Mouse (Mus musculus): ENCODE measurements around the gene Maneal.

The Maneal gene

DNA sequence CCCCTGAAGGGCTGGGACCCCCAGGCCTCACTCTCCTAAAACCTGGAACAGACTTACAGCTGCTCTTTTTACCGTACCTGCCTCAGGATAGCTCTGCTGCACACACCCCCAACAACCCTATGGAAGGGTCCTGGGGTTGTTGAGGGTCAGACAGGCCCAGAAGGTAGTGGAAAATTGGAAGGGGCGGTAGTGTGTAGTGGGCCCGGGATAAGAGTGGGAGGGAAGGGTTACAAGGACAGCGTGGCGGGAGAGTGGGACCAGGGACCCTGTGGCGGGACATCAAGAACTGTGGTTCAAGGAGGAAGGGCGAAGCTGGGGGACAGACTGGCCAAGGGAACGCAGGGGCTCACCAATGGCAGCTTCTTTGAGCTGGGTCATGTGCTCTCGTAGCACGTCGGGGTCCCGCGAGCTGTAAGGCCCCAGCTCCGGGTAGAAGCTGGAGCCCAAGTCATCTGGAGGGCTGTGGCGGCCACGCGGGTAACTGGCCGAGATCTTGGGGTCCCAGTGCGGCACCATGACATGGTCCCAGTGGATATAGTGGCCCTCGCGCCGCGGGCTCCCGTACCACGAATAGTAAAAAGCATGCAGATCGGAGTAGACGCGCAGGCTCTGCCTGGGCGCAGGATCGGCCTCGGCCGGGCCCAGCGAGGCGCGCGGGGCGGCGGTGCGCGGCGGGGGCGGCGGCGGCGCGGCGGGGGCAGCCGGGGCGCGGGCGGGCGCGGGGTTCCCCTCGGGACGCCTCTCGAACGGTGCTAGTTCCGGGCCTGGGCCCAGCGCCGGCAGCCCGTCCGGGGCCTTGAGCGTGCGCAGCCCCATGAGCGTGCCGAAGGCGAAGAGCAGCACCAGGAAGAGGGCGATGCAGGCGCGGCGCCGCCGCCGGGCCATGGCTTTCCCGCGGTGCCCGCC lies at the start of gene Maneal:
Gene Maneal (minus strand): TSS at position 889 of the 906 bp plus-strand sequence.
- DNase-seq (ENCODE audit: low read depth, low spot score) = no peak

DNA sequence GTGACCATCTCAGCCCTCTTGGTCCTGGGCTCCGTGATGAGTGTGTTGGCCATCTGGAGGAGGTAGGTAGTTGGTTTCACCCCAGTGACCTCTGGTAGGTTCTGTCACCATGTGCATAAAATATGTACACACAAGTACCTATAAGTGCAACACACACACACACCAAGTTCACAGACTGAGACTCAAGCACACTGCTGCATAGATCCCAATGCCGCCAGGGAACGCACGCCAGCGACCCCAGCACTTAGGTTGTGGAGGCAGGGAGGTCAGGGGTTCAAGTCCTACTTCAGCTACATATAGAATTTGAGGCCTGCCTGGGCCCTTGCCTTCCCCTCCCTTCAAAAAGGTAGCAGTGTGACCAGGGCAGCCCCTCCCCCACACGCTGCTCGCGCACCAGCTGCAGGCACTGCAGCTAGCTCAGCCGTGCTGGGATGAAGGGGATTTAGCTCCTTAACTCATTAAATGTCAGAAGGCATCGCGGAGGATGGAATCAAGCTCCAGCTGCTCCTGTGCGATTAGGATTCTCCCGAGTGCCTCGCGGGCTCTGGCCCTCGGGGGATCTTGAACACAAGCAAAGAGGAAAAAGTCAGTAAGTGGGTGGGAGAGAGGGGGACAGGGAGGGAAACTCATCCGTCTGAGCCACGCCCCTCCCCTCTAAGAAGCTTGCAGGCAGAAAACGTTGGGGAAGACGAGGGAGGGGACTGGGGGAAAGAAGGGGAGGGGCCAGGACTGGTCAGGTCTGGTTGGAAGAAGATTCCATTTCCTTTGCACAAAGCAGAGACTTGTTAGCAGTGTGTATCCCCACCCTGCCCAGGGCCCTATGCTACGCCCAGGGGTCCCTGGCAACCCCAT lies 44.2 kb upstream of the Maneal start:
- peak; percentile 72 for DNase-seq (ENCODE audit: low read depth, low spot score)

DNA sequence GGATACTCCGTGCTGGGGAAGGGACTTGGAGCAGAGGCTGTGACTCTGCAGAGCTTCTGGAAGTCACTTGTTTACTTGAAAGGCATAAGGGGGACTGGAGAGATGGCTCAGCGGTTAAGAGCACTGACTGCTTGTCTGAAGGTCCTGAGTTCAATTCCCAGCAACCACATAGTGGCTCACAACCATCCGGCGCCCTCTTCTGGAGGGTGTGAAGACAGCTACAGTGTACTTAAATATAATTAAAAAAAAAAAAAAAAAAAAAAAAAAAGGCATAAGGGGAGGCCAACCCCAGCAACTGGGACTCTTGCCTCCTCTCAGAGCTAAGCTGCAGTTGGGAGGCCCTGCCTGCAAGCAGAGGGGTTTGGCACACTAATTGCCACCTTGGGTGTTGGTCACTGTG lies 43.4 kb upstream of the Maneal start:
- no peak for DNase-seq (ENCODE audit: low read depth, low spot score)

DNA sequence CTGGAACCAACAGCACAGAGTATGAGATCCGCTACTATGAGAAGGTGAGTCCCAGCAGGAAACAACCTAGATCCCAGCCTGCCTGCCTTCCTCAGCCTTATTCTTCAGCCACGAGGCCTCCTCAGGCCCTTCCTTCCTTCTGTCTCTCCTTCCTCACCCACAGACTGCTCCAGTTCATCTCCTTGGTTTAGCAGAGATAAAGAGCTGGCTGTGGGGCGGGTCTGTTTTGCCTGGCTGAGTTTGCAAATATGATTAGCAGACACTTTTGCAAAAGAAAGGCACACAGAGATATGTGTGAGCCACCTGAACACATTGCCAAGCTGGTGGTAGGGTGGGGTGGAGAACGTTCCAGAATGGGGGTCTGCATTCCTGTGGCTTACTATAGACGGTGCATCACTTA lies 37.9 kb upstream of the Maneal start:
- DNase-seq (ENCODE audit: low read depth, low spot score) = no peak

DNA sequence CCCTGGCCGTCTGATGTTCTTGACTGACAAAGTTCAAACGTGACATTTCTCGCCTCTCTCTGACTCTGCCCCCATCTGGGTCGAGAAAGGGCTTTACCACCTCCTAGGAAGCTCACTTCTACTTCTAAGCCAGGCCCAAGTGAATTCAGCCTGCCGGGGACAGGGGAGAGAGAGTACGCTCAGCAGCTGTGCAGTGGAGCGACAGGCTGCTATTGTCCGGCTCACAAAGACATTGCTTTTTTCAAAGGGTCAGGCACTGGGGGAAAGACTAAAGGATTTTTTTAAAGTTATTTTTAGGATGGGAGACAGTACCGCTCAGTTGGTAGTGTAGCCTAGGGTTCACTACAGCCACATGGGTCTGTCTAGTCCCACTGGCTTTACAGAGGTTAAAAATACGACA lies 36.5 kb upstream of the Maneal start:
- DNase-seq (ENCODE audit: low read depth, low spot score) = no peak

DNA sequence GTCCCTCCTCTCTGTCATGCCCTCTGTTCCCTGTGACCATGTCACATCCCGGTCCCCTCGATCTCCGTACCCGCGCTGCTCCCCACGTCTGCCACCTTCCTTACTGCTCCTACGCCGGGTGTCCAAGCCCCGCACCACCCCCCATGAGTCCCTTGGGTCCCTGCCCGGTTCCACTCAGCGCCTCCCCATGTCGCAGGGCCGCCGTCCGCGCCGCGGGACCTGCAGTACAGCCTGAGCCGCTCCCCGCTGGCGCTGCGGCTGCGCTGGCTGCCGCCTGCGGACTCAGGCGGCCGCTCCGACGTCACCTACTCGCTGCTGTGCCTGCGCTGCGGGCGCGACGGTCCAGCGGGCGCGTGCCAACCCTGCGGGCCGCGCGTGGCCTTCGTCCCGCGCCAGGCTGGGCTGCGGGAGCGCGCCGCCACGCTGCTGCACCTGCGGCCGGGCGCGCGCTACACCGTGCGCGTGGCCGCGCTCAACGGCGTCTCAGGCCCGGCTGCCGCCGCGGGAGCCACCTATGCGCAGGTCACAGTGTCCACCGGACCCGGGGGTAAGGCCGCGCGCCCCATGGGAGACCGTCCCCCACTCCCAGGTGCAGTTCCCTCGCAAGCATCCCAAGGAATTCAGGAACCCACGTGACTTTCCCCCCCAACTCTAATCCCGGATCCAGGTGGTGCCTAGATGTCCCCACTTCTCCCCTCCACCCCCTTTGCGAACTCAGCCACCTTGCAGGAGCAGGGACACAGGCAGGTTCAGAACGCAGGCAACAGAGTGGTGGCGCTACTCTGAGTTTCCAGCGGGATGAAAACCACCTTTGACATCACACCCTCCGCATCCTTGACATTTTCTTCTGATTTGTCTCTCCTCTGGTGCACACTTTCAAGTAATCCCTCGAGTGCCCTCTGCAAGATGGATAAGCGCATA lies 32.8 kb upstream of the Maneal start:
- no peak for DNase-seq (ENCODE audit: low read depth, low spot score)

DNA sequence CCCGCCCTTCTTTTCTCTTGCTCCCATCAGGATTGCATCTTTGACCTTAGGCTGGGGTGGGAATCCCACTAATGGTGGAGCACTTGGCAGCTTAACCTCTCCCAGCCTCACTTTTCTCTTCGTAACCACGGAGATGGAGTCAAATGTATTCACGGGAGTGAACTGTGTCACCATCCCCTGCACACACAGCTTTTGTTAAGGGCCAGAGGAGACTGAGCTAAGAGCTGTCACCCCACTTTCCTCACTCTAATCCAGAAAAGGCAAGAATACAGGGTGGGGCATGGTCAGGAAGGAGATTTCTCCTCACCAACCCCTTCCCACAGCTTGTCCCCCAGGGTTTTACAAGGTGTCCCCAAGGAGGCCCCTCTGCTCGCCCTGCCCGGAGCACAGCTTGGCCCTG lies 31.8 kb upstream of the Maneal start:
- no peak for DNase-seq (ENCODE audit: low read depth, low spot score)

DNA sequence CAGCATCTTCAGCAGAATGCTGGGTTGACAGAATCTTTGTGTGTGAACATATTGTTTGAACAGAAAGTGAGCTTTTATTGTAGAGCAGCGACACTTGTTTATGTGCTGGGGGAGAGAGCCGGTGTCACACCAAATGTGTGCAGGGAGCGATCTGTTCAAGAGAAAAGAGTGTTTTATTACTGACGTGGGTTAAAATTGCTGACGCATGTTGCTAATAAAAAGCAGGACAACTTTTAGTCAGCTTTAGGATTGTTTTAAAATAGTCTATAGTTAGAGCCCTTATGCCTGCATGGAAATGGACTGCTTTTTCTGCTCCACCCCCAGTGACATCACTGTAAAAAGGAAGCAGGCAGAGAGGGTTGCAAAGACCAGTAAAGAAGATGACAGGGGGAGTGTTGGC lies 28.9 kb upstream of the Maneal start:
- no peak for DNase-seq (ENCODE audit: low read depth, low spot score)

DNA sequence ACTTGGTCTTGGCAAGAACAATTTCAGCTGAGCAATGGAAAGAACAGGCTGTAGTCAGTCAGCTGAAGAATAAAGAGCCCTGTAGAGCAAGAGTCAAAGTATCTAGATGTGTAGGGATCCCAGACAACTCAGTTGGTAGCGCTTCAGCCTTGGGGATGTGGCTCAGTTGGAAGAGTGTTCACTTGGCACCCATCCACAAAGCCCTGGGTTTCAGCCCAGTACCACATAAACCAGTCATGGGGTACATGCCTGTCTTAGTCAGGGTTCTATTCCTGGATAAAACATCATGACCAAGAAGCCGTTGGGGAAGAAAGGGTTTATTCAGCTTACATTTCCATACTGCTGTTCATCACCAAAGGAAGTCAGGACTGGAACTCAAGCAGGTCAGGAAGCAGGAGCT lies 28.0 kb upstream of the Maneal start:
- no peak for DNase-seq (ENCODE audit: low read depth, low spot score)

DNA sequence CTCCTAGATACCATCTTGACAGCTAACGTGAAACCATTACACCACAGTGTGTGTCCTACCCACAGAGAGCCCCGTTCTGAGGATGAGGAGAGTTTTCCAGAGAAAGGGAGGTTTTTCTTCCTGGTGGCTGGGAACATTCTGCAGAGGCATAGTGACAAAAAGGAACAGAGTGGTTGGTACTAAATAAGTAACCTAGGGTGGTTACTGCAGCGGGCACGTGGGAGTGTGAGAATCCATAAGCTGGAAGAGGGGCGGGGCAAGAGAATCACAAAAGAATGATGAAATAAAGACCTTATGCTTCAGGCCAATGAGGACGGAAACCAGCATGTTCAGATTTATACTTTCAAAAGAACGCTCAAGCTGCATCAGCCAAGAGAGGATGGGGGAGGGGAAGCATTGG lies 26.7 kb upstream of the Maneal start:
- no peak for DNase-seq (ENCODE audit: low read depth, low spot score)

DNA sequence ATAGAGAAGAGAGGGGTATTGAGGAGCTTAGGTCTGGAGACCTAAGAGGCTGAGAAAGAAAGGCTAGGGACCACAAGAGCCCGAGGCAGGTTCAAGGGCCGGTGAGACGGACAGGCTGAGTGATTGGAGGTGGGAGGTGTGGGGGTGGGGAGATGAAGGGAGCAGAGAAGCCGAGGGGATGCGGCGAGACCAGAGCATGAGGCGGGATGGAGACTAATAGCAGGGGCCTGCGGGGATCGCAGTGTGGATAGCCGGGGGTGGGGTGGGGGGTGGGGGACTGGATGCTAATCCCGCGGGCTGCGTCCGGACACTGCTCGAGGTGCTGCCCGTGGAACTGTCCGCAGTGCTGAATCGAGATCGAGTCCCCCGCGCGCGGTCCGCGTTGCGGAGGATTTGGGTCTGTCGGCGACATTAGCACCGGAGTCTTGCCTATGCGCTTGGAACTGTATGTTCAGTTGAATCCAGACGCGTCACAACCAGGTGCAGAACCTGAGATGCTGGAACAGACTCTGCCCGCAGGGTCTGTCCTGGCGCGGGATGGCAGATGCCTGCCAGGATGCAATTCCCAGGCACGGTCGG lies 20.3 kb upstream of the Maneal start:
- peak; percentile 54 for DNase-seq (ENCODE audit: low read depth, low spot score)

DNA sequence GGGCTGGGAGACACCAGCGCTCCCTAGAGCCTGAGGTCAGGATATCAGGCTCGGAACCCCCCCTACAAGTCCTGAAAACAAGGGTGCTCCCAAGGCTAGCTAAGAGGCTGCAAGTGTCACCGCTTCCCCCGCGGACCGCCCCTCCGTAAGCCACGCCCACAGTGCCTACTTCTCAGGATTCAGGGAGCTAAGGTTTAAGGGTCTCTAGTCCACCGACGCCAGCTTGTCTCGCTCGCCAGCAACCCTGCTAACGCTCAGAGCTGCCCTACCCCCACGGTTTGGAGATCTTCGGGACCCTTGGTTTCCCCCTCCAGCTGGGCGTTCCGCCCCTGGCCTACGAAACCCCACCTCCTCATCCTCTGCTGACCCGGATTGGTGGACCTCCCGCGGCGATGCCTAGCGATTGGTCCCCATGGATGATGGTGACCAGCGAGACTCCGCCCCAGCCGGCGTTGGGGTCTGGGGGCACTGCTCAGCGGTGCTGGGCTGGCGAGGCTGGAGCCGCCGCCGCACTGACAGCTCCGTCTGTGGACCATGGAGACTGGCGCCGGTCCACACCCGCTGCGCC lies 19.5 kb upstream of the Maneal start:
- DNase-seq (ENCODE audit: low read depth, low spot score) = peak; percentile 67

DNA sequence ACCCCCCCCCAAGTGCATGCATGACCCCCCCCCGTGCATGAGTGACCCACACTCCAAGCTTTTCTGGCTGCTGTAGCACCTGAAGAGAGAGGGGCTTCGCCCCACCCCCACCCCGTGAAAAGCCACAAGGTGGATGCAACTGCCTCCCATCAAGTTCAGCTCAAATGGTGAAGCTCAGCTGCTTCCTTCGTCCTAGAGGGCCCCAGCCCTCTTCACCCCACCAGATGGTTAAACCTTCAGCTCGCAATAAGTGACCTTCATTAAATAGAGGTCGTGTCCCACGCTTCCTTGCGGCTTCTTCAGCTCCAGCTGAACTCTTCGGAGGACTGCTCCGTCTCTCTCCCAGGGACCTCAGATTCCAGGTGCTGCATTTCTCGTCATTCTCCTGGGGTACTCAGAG lies 18.6 kb upstream of the Maneal start, which contains the start of gene Epha10:
Gene Epha10 (plus strand): TSS at position 301 of the 400 bp plus-strand sequence.
- no peak for DNase-seq (ENCODE audit: low read depth, low spot score)

DNA sequence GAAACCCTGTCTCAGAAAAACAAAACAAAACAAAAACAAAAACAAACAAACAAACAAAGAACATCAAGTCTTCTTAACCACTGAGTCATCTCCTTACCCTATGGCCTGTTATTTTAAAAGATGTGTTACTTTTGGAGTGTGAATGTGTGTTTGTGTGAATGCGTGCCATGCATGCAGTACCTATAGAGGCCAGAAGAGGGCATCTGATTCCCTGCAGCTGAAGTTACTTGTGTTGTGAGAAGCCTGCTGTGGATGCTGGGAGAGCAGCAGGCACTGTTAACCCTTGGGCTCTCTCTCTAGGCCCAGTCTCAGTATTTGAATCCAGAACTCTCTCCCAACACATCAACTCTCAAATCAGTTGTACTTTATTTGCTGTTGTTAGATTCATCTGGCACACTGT lies 10.7 kb upstream of the Maneal start:
- DNase-seq (ENCODE audit: low read depth, low spot score) = no peak

DNA sequence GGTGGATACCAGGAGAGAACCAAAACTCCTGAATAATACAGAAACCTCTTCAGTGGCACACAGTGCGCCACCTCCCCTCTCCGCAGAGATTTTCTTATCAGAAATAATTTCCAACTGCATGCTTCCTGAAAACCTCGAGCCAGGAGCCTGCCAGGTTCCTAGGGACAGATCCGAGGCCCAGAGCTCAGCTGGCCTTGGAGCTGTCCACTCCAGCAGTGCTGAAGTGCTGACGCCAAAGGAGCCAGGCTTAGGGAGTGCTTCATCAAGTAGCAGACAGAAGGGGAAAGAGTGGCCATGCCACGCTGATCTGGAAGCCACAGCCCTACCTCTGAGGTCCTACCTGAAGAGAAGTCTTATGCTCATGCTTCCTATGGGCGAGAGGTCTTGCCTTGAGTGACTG lies 1.5 kb downstream of the Maneal start:
- peak; percentile 89 for DNase-seq (ENCODE audit: low read depth, low spot score)

DNA sequence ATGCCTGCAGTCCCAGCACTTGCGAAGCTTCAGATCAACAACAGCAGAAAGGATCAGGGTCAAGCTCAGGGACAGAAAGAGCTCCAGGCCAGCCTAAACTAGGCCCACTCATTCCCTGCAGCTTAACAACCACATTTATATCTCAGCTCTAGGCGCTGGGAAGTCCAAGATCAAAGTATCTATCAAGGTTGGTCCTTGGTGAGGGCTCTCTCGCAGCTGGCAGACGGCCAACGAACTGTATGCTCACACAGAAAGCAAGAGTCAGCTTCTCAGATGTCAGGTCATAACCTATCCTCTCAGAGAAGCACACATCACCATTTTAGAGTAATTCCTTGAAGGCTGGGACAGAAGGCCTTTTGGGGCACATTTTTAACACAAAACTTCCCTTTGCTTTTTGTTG lies 3.6 kb downstream of the Maneal start:
- DNase-seq (ENCODE audit: low read depth, low spot score) = no peak

DNA sequence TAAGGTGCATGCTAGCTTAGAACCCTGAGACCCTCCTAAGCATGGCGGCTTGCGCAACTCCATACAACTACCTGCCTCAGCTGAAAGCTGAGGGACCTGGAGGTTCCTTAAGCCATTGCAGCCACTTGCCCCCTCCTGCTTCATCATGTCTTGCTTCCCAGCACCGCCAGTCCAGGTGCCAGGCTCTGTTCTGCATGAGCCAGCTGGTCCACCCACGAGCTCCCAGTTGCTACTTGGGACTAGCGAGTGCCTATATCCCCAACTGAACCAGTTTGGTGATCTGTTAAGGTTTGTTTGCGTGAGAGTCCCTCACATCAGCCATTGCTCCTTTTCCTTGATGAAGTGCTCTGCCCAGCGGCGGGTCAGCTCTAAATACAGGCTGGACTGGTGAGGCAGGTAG lies 5.7 kb downstream of the Maneal start:
- DNase-seq (ENCODE audit: low read depth, low spot score) = no peak

DNA sequence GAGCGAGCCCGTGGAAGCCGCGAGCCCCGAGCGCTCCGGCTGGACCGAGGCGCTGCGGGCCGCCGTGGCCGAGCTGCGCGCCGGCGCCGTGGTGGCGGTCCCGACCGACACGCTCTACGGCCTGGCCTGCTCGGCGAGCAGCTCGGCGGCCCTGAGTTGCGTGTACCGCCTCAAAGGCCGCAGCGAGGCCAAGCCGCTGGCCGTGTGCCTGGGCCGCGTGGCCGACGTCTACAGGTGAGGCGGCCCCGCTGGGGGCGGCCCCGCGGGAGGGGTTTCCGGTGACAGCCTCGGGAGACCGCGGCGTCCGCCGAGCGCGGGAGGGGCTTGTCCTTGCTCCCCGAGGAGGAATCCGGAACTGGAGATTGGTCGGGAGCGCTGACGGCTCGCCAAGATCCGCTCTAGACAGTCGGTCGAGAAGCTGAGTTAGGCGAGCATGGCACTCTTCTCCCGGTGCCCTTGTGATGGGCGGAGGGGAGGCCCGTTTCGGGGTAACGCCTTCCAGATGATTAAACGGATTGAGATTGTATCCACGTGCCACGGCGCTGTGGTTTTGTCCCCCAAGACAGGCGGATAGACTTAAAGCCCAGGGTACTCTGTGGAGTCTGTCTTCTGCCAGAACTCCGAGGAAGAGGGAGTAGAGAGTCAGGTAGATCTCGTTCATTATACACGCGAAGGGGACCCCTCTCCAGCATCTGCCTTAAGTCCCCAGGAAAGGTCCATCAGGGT lies 10.9 kb downstream of the Maneal start, which contains the start of gene 1110065P20Rik:
Gene 1110065P20Rik (minus strand): TSS at position 264 of the 726 bp plus-strand sequence.
- no peak for DNase-seq (ENCODE audit: low read depth, low spot score)

DNA sequence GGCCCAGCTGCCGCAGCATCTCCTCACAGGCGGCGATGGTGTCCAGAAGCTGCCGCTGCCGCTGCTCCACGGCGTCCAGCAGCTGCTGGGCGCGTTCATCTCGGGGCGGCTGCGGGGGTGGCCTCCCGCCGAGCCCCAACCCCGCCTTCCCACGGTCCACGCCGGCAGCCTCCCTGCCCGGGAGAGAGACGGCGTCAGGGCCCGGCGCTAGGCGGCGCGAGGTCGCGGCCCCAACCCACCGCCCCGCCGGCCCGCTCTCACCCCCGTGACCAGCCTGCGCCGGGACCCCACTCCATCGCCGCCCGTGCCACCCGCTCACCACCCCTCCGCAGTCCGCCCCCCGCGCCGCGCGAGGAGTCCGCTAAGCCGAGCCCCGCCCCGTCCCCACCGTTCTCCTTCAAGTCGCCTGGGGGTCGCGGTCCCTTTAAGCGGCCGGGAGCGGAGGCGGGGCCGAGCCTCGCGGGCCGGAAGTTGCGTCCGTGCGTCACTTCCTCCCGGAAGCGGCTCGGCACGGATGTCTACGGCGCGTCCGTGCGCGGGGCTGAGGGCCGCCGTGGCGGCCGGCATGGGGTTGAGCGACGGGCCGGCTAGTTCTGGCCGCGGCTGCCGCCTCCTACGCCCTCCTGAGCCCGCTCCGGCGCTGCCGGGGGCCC lies 11.6 kb downstream of the Maneal start, which contains the start of gene Yrdc:
Gene Yrdc (plus strand): TSS at position 419 of the 653 bp plus-strand sequence.
- peak; percentile 92 for DNase-seq (ENCODE audit: low read depth, low spot score)

Measured in forelimb bud, embryonic 11.5 days (tissue).